Mouse (Mus musculus) forebrain, embryonic 13.5 days (tissue): Measurements from ENCODE around the gene Rab15. TPM values are rescaled to one million over a fixed set of nuclear protein-coding genes. Genes with fewer than 3 reads are reported as not detected.
"Not testable (repeated sequence)": the region's sequence is repeated elsewhere in the genome, so short reads cannot be mapped to it uniquely, and the experiment has no call there.

Source experiments
- ATAC-seq: fragments of 200-750 bp; cut with Nextera tagmentation; 2 replicates; pipeline ENCODE4 v1.8.0; 2017
- H3K27ac ChIP-seq: fragments of 300-500 bp; sonication (generic); 2 replicates; pipeline ENCODE4 v1.5.1; 2015; ENCODE audit warnings: inconsistent platforms, mild to moderate bottlenecking, moderate library complexity
- H3K27me3 ChIP-seq: fragments of 300-500 bp; sonication (generic); 2 replicates; pipeline ENCODE4 v1.6.1; 2015; ENCODE audit warnings: mild to moderate bottlenecking, inconsistent platforms
- H3K36me3 ChIP-seq: fragments of 300-500 bp; sonication (generic); 2 replicates; pipeline ENCODE4 v1.6.1; 2015; ENCODE audit warnings: mild to moderate bottlenecking, inconsistent platforms; ENCODE audit not compliant: poor library complexity, severe bottlenecking
- H3K4me1 ChIP-seq: fragments of 300-500 bp; sonication (generic); 2 replicates; pipeline ENCODE4 v1.6.1; 2015; ENCODE audit warnings: inconsistent platforms
- H3K4me2 ChIP-seq: fragments of 300-500 bp; sonication (generic); 2 replicates; pipeline ENCODE4 v1.6.1; 2015; ENCODE audit warnings: inconsistent platforms, mild to moderate bottlenecking, moderate library complexity
- H3K4me3 ChIP-seq: fragments of 300-500 bp; sonication (generic); 2 replicates; pipeline ENCODE4 v1.5.1; 2015; ENCODE audit warnings: mild to moderate bottlenecking, inconsistent platforms
- H3K9ac ChIP-seq: fragments of 300-500 bp; sonication (generic); 2 replicates; pipeline ENCODE4 v1.6.1; 2015; ENCODE audit warnings: mild to moderate bottlenecking, inconsistent platforms
- H3K9me3 ChIP-seq: fragments of 300-500 bp; sonication (generic); replicated peaks from 2 replicates; pipeline ENCODE4 v1.6.1; 2016; ENCODE audit warnings: inconsistent platforms
- WGBS: fragments of 180-500 bp; shearing (Covaris S2); methylation state at CpG from one replicate; pipeline ENCODE4 v1.1.7; 2015; 5-methylcytosine and 5-hydroxymethylcytosine counted together
- polyA plus RNA-seq: library from polyadenylated mRNA; unstranded; fragments of >200 nt; fragmentation: Nextera tagmentation; extraction: Ambion mirVana; gene quantifications from 2 replicates; pipeline ENCODE4 v1.2.1, GENCODE M21; 2015

Rab15 gene
- polyA plus RNA-seq, 1 experiment from 2014 or later, result 12.3 TPM

DNA sequence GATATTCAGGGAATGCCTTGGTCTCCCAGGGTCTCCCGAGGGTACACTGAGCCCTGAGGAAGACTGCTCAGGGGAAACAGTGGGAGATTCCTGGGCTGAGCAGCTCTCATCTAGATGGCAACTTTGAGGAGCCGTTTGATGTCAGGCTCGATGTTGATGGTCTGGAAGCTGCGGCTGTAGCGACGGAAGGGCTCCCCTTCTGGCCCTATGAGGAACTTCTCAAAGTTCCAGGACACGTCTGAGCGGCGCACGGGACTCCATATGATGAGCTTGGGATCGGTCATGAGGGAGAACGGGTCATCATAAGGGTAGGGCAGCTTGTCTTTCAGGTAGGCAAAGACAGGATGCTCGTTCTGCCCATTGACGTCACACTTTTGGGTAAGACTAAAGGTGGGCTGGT, 30.2 kb downstream of the Rab15 start:
- H3K4me1 ChIP-seq, H3K36me3 ChIP-seq, H3K9me3 ChIP-seq, H3K27ac ChIP-seq, H3K27me3 ChIP-seq, H3K9ac ChIP-seq, H3K4me2 ChIP-seq, H3K4me3 ChIP-seq, ATAC-seq: not testable (repeated sequence)
- 48% methylated on average over 14 of the region's 14 CpGs for WGBS

DNA sequence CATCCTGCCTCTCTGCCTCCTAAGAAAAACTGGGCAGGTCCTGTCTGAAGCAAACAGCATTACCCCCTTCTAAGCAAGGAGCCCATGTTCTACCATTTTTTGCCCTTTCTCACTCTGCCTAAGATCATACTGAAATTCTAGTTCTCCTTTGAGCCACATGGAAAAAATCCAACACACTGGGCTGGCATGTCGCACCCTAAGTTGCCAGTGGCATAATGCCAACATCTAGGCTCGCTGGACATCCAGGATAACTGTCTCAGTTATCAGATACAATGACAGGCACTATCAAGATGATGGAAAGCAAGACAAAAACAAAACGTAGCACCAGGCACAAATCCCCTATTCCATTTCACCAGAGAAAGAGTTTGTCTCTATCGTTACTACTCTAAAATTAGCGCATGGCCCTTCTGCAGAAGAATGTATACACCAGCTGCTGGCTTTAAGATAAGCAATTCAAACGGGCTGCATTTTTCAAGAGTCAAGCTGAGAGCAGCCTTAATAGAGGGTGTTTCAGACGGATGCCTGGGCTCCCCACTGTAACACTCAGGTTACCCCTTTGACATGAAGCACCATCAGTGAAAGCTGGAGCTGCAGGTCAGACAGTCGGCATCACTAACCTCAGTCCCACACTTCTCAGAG, 32.1 kb downstream of the Rab15 start:
- Histone ChIP-seq H3K4me2 (no peak overlapping the region), H3K9ac (no peak overlapping the region), H3K4me3 (no peak overlapping the region), H3K36me3 (no peaks in the 10 kb centered on the region), H3K27me3 (no peaks in the 10 kb centered on the region), H3K4me1 (no peaks in the 10 kb centered on the region), H3K9me3 (no peaks in the 10 kb centered on the region), H3K27ac (no peak overlapping the region)
- ATAC-seq, result no peak
- 60% methylated on average over 8 of the region's 8 CpGs for WGBS

DNA sequence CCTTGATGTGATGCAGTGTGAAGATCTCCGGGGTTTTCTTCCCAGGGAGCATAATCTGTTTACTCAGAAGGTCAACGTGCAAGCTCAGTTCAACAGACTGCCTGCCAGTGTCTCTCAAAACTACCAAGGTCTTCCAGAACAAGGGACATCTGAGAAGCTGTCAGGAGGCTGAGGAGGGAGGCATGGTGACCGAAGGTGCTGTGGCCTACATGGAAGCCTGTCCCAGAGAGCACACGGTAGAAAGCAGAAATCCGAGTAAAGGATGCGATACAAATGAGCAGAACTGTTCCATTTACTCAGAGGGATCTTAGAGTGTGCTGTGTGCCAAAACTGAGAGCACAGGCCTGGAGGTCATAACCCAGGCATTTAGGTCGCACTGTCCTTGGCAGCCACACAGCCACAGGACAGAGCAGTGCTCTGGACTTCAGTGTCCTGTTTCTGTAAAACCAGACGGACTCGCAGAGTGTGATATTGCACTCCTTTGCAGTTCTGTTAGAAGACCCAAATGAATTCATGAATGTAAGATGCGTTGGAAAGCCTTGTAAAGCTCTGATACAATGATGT, 38.6 kb downstream of the Rab15 start:
- WGBS, result 72% methylated on average over 10 of the region's 10 CpGs
- no peak overlapping the region for H3K27ac ChIP-seq
- H3K4me2 ChIP-seq, result no peak overlapping the region
- no peak overlapping the region for H3K4me3 ChIP-seq
- 0 out of 2 replicates have a peak, but pooled peaks cover 3% of the 10 kb centered on the region for H3K4me1 ChIP-seq
- no peaks in the 10 kb centered on the region for H3K27me3 ChIP-seq
- ATAC-seq, result no peak
- no peaks in the 10 kb centered on the region for H3K9me3 ChIP-seq
- no peak overlapping the region for H3K9ac ChIP-seq
- no peaks in the 10 kb centered on the region for H3K36me3 ChIP-seq

DNA sequence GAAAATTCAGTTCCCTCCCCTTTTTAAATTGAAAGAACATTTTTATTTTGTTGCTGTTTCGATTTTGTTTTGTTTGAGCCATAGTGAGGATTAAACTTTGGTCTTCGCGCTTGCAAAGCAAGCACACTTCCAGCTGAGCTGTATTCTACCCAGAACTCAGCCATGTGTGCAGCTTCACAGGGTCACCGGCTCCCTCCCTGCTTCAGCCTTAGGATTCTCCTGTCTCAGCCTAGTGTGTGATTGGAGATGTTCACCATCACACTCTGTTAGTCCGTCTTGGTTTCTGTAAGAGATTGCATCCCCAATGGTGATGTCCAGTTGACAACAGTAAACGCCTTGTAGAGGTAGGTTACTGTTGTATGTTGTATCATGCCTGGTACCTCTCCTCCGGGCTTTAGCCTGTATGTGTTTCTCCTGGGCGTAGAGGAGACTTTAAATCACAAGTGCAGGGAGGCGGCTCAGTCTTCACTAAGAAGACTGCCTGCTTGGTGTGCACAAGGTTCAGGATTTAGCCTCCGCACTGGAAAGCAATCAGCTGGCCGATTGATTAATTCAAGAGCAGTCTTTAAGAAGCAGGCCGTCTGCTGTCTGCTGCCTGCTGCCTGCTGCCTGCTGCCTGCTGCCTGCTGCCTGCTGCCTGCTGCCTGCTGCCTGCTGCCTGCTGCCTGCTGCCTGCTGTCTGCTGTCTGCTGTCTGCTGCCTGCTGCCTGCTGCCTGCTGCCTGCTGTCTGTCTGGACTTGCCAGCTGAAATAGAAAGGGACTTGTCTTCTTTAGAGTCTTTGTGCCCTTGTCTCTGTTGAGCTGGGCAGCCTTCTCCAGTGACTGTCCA, 41.9 kb downstream of the Rab15 start:
- Histone ChIP-seq H3K9me3 (no peaks in the 10 kb centered on the region), H3K4me2 (no peak overlapping the region), H3K4me1 (0 out of 2 replicates have a peak, but pooled peaks cover 3% of the 10 kb centered on the region), H3K27me3 (no peaks in the 10 kb centered on the region), H3K27ac (peak overlapping the region; percentile 61), H3K9ac (no peak overlapping the region), H3K36me3 (peaks cover 8% of the 10 kb centered on the region; the same call in 1 of the 2 replicates), H3K4me3 (no peak overlapping the region)
- 61% methylated on average over 12 of the region's 12 CpGs for WGBS
- ATAC-seq, result peak; percentile 74; the same call in 1 of the 2 replicates

DNA sequence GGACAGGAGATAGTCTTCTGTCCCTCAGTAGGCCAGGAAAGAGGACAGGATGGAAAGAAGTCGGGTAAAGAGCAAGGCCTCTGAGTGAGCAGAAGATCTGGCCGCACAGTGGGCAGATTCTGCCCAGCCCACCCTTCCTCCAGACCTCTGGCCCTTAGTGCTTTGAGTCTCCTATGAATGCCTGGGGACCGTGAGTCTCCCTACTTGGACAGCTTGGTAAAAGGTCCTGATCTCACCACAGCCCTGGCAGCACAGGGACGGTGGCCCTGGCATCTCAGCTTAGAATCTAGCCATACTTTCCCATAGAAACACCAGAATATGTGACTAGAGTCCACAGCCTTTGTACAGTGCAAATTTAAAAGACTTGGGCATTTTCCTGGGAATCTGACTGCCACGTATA, 42.8 kb downstream of the Rab15 start:
- ATAC-seq, result no peak

DNA sequence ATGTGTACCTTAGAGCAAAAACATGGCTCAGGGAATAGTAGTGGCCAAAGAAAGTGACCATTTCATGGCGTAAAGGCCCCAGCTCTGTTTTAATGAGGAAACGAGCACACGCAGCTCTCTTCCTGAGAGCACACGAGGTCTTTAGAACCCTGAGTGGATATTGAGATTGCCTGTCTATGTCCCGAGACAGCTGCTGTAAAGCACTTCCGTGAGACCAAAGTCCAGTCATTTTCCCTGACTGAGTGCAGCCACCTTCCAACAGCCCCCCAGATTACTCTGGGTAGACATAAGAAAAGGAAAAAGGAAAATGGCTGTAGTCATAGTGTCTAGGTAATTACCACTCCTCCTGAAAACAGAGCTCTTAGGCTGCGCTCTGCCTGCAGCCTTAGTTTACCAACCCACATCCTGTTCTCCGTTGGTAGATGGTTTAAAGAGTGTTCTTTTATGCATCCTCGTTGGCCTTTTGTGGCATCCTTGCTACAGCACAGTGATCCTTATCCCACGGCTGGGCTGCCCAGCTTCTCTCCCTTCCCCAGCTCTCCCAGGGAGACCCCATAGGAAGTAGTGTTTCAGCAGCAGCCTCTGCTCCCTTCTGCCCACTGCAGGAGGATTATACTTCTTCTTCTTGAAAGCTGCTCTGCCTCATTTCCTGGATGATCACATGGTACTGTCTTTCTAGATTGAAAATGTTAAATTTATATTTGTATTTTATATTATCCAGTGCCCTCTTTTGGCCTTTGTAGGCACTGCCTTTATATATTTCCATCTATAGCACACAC, 44.2 kb downstream of the Rab15 start:
- 88% methylated on average over 10 of the region's 10 CpGs for WGBS
- no peak overlapping the region for H3K27ac ChIP-seq
- ATAC-seq, result no peak
- H3K4me1 ChIP-seq, result no peaks in the 10 kb centered on the region
- no peaks in the 10 kb centered on the region for H3K9me3 ChIP-seq
- no peaks in the 10 kb centered on the region for H3K27me3 ChIP-seq
- peaks cover 8% of the 10 kb centered on the region; the same call in 1 of the 2 replicates for H3K36me3 ChIP-seq
- no peak overlapping the region for H3K4me3 ChIP-seq
- no peak overlapping the region for H3K4me2 ChIP-seq
- no peak overlapping the region for H3K9ac ChIP-seq

More for the DNA sequence above, 42.8 kb downstream of the Rab15 start:
- Histone ChIP-seq H3K27ac (no peak overlapping the region), H3K4me1 (0 out of 2 replicates have a peak, but pooled peaks cover 3% of the 10 kb centered on the region), H3K36me3 (peaks cover 8% of the 10 kb centered on the region; the same call in 1 of the 2 replicates), H3K9ac (no peak overlapping the region), H3K4me3 (no peak overlapping the region), H3K9me3 (no peaks in the 10 kb centered on the region), H3K4me2 (no peak overlapping the region), H3K27me3 (no peaks in the 10 kb centered on the region)
- WGBS, result 85% methylated on average over 5 of the region's 5 CpGs

DNA sequence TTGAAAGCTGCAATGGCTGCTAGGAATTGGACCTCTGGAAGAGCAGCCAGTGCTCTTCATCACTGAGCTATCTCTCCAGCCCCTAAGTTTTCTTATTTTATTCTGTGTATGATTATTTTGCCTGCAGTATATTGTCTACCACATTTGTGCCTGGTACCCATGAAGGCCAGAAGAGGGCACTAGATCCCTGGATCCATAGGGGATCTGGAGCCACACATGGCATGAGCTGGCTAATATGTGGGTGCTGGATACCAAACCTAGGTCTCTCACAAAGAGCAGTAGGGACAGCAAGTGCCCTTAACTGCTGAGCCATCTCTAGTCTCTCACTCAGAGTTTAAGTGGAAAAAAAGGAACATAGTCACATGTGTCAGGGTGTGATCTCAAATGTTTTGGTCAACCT, 44.9 kb downstream of the Rab15 start:
- H3K9me3 ChIP-seq, result no peaks in the 10 kb centered on the region
- no peak for ATAC-seq
- no peak overlapping the region for H3K4me3 ChIP-seq
- no peak overlapping the region for H3K4me2 ChIP-seq
- H3K4me1 ChIP-seq, result no peaks in the 10 kb centered on the region
- H3K27me3 ChIP-seq, result no peaks in the 10 kb centered on the region
- no peak overlapping the region for H3K9ac ChIP-seq
- no peak overlapping the region for H3K27ac ChIP-seq
- peaks cover 8% of the 10 kb centered on the region; the same call in 1 of the 2 replicates for H3K36me3 ChIP-seq

DNA sequence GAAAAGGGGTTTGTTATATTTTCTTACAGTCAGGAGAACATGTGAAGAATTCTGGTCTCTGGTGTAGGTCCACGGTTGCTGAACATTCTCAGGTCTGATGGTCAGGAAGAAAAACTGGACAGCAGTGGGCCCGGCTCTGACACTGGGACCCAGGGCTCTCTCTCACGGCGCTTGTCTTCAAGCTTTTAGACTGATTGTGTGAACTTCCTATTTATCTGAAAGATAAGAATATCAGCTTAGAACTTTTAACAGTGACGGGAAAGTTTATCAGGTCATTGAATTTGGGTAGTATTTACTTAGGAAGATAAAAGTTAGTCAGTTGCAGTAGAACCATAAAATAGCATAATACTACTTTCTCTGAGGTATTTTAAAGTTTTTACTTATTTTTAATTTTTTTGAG, 45.8 kb downstream of the Rab15 start:
- H3K27ac ChIP-seq, result no peak overlapping the region
- H3K9ac ChIP-seq, result no peak overlapping the region
- peaks cover 8% of the 10 kb centered on the region; the same call in 1 of the 2 replicates for H3K36me3 ChIP-seq
- H3K4me2 ChIP-seq, result no peak overlapping the region
- ATAC-seq, result no peak
- H3K4me1 ChIP-seq, result no peaks in the 10 kb centered on the region
- H3K9me3 ChIP-seq, result no peaks in the 10 kb centered on the region
- H3K4me3 ChIP-seq, result no peak overlapping the region
- 95% methylated on average over 5 of the region's 5 CpGs for WGBS
- H3K27me3 ChIP-seq, result no peaks in the 10 kb centered on the region

DNA sequence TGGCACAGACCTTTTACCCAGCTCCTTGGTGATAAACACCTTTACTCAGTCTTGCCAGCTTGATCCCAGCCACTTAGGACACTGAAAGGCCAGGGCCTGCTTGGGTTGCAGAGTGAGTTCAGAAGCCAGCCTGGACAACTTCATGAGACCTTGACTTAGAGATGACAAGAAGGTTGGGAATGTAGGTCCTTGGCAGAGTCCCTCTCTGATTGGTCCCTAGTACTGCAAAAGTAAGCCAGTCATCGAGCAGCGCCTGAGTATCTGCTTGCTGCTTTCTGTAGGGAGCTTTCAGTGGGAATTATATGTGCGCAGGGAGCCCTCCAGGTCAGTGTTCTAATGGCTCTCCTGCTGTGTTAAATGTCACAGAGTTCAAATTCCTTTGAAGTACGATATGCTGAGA, 47.6 kb downstream of the Rab15 start:
- no peak overlapping the region for H3K27ac ChIP-seq
- H3K4me1 ChIP-seq, result no peaks in the 10 kb centered on the region
- H3K4me2 ChIP-seq, result no peak overlapping the region
- H3K9ac ChIP-seq, result no peak overlapping the region
- H3K9me3 ChIP-seq, result no peaks in the 10 kb centered on the region
- peaks cover 8% of the 10 kb centered on the region; the same call in 1 of the 2 replicates for H3K36me3 ChIP-seq
- WGBS, result 78% methylated on average over 4 of the region's 4 CpGs
- ATAC-seq, result no peak
- no peaks in the 10 kb centered on the region for H3K27me3 ChIP-seq
- H3K4me3 ChIP-seq, result no peak overlapping the region

DNA sequence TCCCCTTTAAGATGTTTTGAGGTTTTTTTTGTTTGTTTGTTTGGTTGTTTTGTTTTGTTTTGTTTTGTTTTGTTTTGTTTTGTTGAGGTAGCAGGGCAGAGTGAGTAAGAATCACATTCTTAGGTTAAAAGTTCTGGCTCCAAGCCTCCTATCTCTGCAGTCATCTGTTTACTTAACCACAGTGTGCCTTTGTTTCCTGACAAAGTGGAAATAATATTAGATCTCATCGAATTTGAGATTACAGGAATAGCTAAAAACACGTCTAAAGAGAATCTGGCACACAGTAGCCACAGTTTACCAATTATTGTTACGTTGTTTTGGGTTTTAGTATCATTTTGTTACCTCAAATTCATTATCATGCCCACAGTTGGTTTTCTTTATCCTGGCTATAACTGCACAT, 48.1 kb downstream of the Rab15 start:
- Histone ChIP-seq H3K27me3 (no peaks in the 10 kb centered on the region), H3K27ac (no peak overlapping the region), H3K4me2 (no peak overlapping the region), H3K4me1 (no peaks in the 10 kb centered on the region), H3K4me3 (no peak overlapping the region), H3K9ac (no peak overlapping the region), H3K36me3 (peaks cover 8% of the 10 kb centered on the region; the same call in 1 of the 2 replicates), H3K9me3 (no peaks in the 10 kb centered on the region)
- ATAC-seq, result no peak
- WGBS, result 83% methylated on average over 3 of the region's 3 CpGs

DNA sequence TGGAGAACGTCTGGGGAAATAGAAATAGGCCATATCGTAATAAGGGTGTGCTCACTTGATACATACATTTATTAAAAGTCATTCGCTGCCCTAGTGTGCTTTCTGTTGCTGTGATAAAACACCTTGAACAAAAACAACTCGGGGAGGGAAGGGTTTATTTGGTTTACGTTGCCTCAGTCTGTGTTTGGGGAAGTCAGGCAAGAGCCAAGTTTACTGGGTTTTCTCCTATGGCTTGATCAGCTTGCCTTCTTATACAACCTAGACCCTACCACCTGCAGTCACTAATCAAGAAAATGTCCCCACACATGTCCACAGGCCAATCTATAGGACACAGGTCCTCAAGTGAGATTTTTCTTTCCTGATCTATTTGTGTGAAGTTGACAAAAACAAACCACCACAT, 51.2 kb downstream of the Rab15 start:
- no peak for ATAC-seq
- Histone ChIP-seq H3K27me3 (no peaks in the 10 kb centered on the region), H3K4me2 (no peak overlapping the region), H3K9ac (no peak overlapping the region), H3K9me3 (no peaks in the 10 kb centered on the region), H3K27ac (no peak overlapping the region), H3K36me3 (0 out of 2 replicates have a peak, but pooled peaks cover 4% of the 10 kb centered on the region), H3K4me1 (no peaks in the 10 kb centered on the region), H3K4me3 (no peak overlapping the region)
- WGBS, result 92% methylated on average over 5 of the region's 5 CpGs
